Mouse (Mus musculus): ENCODE measurements around the gene Ttc38.

Ttc38 gene

GRCm38 (mm10) chr15:85831954-85832590, at the start of gene Ttc38:
TSS of gene Ttc38 (plus strand) at chr15:85832306.
- DNase-seq, result peak; percentile 92 to 95

GRCm38 (mm10) chr15:85783146-85783545, 49.0 kb upstream of the Ttc38 start:
- DNase-seq, result no peak

- no peak for DNase-seq
These were observed 47.8 kb upstream of the Ttc38 start for GRCm38 (mm10) chr15:85784341-85784740.

- DNase-seq, result no peak
These were observed 45.4 kb upstream of the Ttc38 start for GRCm38 (mm10) chr15:85786711-85787110.

GRCm38 (mm10) chr15:85787482-85787881, 44.6 kb upstream of the Ttc38 start:
- no peak for DNase-seq

- DNase-seq, result no peak
These were observed 44.1 kb upstream of the Ttc38 start for GRCm38 (mm10) chr15:85788051-85788450.

- DNase-seq, result peak in 1 of 2 experiments; percentile 13
These were observed 43.5 kb upstream of the Ttc38 start for GRCm38 (mm10) chr15:85788633-85789032.

- DNase-seq, result peak; percentile 59 to 74
These were observed 40.7 kb upstream of the Ttc38 start for GRCm38 (mm10) chr15:85791449-85791848.

- no peak for DNase-seq
These were observed 39.3 kb upstream of the Ttc38 start for GRCm38 (mm10) chr15:85792819-85793218.

- DNase-seq, result no peak
These were observed 36.6 kb upstream of the Ttc38 start for GRCm38 (mm10) chr15:85795516-85795915.

- no peak for DNase-seq
These were observed 33.4 kb upstream of the Ttc38 start for GRCm38 (mm10) chr15:85798676-85799075.

- no peak for DNase-seq
These were observed 29.2 kb upstream of the Ttc38 start for GRCm38 (mm10) chr15:85802931-85803330.

GRCm38 (mm10) chr15:85806886-85807285, 25.2 kb upstream of the Ttc38 start:
- DNase-seq, result no peak

GRCm38 (mm10) chr15:85807404-85807803, 24.7 kb upstream of the Ttc38 start:
- no peak for DNase-seq

- no peak for DNase-seq
These were observed 24.1 kb upstream of the Ttc38 start for GRCm38 (mm10) chr15:85808031-85808430.

- no peak for DNase-seq
These were observed 23.7 kb upstream of the Ttc38 start for GRCm38 (mm10) chr15:85808434-85808833.

- no peak for DNase-seq
These were observed 23.0 kb upstream of the Ttc38 start for GRCm38 (mm10) chr15:85809091-85809490.

GRCm38 (mm10) chr15:85810462-85810805, 21.7 kb upstream of the Ttc38 start:
- DNase-seq, result no peak

- peak; percentile 69 to 81 for DNase-seq
These were observed 21.1 kb upstream of the Ttc38 start for GRCm38 (mm10) chr15:85810806-85811521.

- DNase-seq, result peak; percentile 98 to 99
These were observed 20.4 kb upstream of the Ttc38 start, which contains the start of gene Cdpf1 for GRCm38 (mm10) chr15:85811535-85812277. TSS of gene Cdpf1 (minus strand) at chr15:85811697.

- no peak for DNase-seq
These were observed 18.7 kb upstream of the Ttc38 start for GRCm38 (mm10) chr15:85813428-85813827.

- no peak for DNase-seq
These were observed 10.7 kb upstream of the Ttc38 start, which contains the start of gene Pkdrej for GRCm38 (mm10) chr15:85821203-85822010. TSS of gene Pkdrej (minus strand) at chr15:85821734.

- peak in 1 of 2 experiments; percentile 36 for DNase-seq
These were observed 10.1 kb upstream of the Ttc38 start for GRCm38 (mm10) chr15:85822011-85822359.

All from lung, adult 18-20 months (tissue).